Mouse (Mus musculus) neural tube, embryonic 14.5 days (tissue): Measurements from ENCODE around the gene Strap. TPM values are rescaled to one million over a fixed set of nuclear protein-coding genes. Genes with fewer than 3 reads are reported as not detected.
"Not testable (repeated sequence)": the region's sequence is repeated elsewhere in the genome, so short reads cannot be mapped to it uniquely, and the experiment has no call there.

Experiments used
- ATAC-seq: fragments of 200-750 bp; cut with Nextera tagmentation; 2 replicates; pipeline ENCODE4 v1.8.0; 2017; ENCODE audit warnings: low read depth, mild to moderate bottlenecking, moderate TSS enrichment, moderate library complexity
- H3K27ac ChIP-seq: fragments of 300-500 bp; sonication (generic); 2 replicates; pipeline ENCODE4 v1.5.1; 2014; ENCODE audit warnings: low read depth, mild to moderate bottlenecking, control low read depth, low read length, moderate library complexity, mixed read lengths
- H3K27me3 ChIP-seq: fragments of 300-500 bp; sonication (generic); 2 replicates; pipeline ENCODE4 v1.6.1; 2014; ENCODE audit warnings: low read length; ENCODE audit not compliant: control insufficient read depth, insufficient read depth
- H3K36me3 ChIP-seq: fragments of 300-500 bp; sonication (generic); 2 replicates; pipeline ENCODE4 v1.6.1; 2014; ENCODE audit warnings: low read length, mixed read lengths; ENCODE audit not compliant: control insufficient read depth, insufficient read depth
- H3K4me1 ChIP-seq: fragments of 300-500 bp; sonication (generic); 2 replicates; pipeline ENCODE4 v1.6.1; 2014; ENCODE audit warnings: low read length; ENCODE audit not compliant: control insufficient read depth, insufficient read depth
- H3K4me2 ChIP-seq: fragments of 300-500 bp; sonication (generic); 2 replicates; pipeline ENCODE4 v1.6.1; 2014; ENCODE audit warnings: mild to moderate bottlenecking, low read depth, low read length, control low read depth
- H3K4me3 ChIP-seq: fragments of 300-500 bp; sonication (generic); 2 replicates; pipeline ENCODE4 v1.5.1; 2014; ENCODE audit warnings: low read depth, low read length, control low read depth, mixed read lengths
- H3K9ac ChIP-seq: fragments of 300-500 bp; sonication (generic); replicated peaks from 2 replicates; pipeline ENCODE4 v1.6.1; 2014; ENCODE audit warnings: low read depth, mild to moderate bottlenecking, control low read depth, low read length, mixed read lengths
- H3K9me3 ChIP-seq: fragments of 300-500 bp; sonication (generic); 2 replicates; pipeline ENCODE4 v1.6.1; 2016; ENCODE audit warnings: low read length; ENCODE audit not compliant: control insufficient read depth
- WGBS: fragments of 180-500 bp; shearing (Covaris S2); extraction: QIAGEN DNeasy Blood & Tissue Kit; methylation state at CpG from one replicate; pipeline ENCODE4 v1.1.7; 2014; 5-methylcytosine and 5-hydroxymethylcytosine counted together
- polyA plus RNA-seq: library from polyadenylated mRNA; unstranded; fragments of >200 nt; fragmentation: Nextera tagmentation; extraction: Ambion mirVana; gene quantifications from 2 replicates; pipeline ENCODE4 v1.2.1, GENCODE M21; 2014

The Strap gene
- polyA plus RNA-seq, 1 experiment from 2014 or later, result 172 TPM

GRCm38 (mm10) chr6:137699434-137699833 lies 35.4 kb upstream of the Strap start:
- 55% methylated on average over 7 of the region's 7 CpGs for WGBS
- no peak overlapping the region for H3K9ac ChIP-seq

GRCm38 (mm10) chr6:137702186-137702585 lies 32.7 kb upstream of the Strap start:
- Histone ChIP-seq H3K27ac (no peak overlapping the region), H3K27me3 (no peaks in the 10 kb centered on the region), H3K9me3 (no peaks in the 10 kb centered on the region), H3K4me2 (no peak overlapping the region), H3K36me3 (no peaks in the 10 kb centered on the region), H3K4me1 (no peaks in the 10 kb centered on the region), H3K9ac (no peak overlapping the region), H3K4me3 (no peak overlapping the region)
- 92% methylated on average over 3 of the region's 3 CpGs for WGBS
- ATAC-seq, result no peak

More at GRCm38 (mm10) chr6:137699434-137699833, 35.4 kb upstream of the Strap start:
- Histone ChIP-seq H3K27ac (no peak overlapping the region), H3K9me3 (no peaks in the 10 kb centered on the region), H3K36me3 (no peaks in the 10 kb centered on the region), H3K4me1 (no peaks in the 10 kb centered on the region), H3K4me3 (no peak overlapping the region), H3K27me3 (no peaks in the 10 kb centered on the region), H3K4me2 (no peak overlapping the region)
- ATAC-seq, result peak; percentile 74; the same call in 1 of the 2 replicates

- Histone ChIP-seq H3K27ac (no peak overlapping the region), H3K27me3 (no peaks in the 10 kb centered on the region), H3K9me3 (no peaks in the 10 kb centered on the region), H3K4me1 (no peaks in the 10 kb centered on the region), H3K4me2 (no peak overlapping the region), H3K36me3 (no peaks in the 10 kb centered on the region), H3K4me3 (no peak overlapping the region), H3K9ac (no peak overlapping the region)
- WGBS, result 91% methylated on average over 4 of the region's 4 CpGs
- ATAC-seq, result no peak
Observed at GRCm38 (mm10) chr6:137702918-137703317, 32.0 kb upstream of the Strap start.

- no peak for ATAC-seq
- 85% methylated on average over 7 of the region's 7 CpGs for WGBS
- Histone ChIP-seq H3K36me3 (no peaks in the 10 kb centered on the region), H3K27ac (no peak overlapping the region), H3K4me1 (no peaks in the 10 kb centered on the region), H3K4me3 (no peak overlapping the region), H3K27me3 (no peaks in the 10 kb centered on the region), H3K4me2 (no peak overlapping the region), H3K9ac (no peak overlapping the region), H3K9me3 (no peaks in the 10 kb centered on the region)
Observed at GRCm38 (mm10) chr6:137703431-137703830, 31.4 kb upstream of the Strap start.

- H3K9ac ChIP-seq, result no peak overlapping the region
- 87% methylated on average over 25 of the region's 25 CpGs for WGBS
- no peak for ATAC-seq
- no peak overlapping the region for H3K4me3 ChIP-seq
- H3K4me2 ChIP-seq, result no peak overlapping the region
- no peak overlapping the region for H3K27ac ChIP-seq
- no peaks in the 10 kb centered on the region for H3K4me1 ChIP-seq
- H3K36me3 ChIP-seq, result no peaks in the 10 kb centered on the region
- no peaks in the 10 kb centered on the region for H3K9me3 ChIP-seq
- no peaks in the 10 kb centered on the region for H3K27me3 ChIP-seq
Observed at GRCm38 (mm10) chr6:137704300-137704939, 30.5 kb upstream of the Strap start.

- Histone ChIP-seq H3K36me3 (no peaks in the 10 kb centered on the region), H3K9ac (no peak overlapping the region), H3K4me3 (no peak overlapping the region), H3K4me1 (no peaks in the 10 kb centered on the region), H3K27me3 (no peaks in the 10 kb centered on the region), H3K4me2 (no peak overlapping the region), H3K9me3 (no peaks in the 10 kb centered on the region), H3K27ac (no peak overlapping the region)
- 94% methylated on average over 10 of the region's 10 CpGs for WGBS
- ATAC-seq, result no peak
Observed at GRCm38 (mm10) chr6:137706209-137706608, 28.7 kb upstream of the Strap start.

- H3K36me3 ChIP-seq, H3K4me2 ChIP-seq, ATAC-seq, H3K4me3 ChIP-seq, H3K27ac ChIP-seq, H3K9ac ChIP-seq, H3K9me3 ChIP-seq, H3K27me3 ChIP-seq, H3K4me1 ChIP-seq: not testable (repeated sequence)
- WGBS, result 90% methylated on average over 13 of the region's 13 CpGs
Observed at GRCm38 (mm10) chr6:137708726-137709405, 26.0 kb upstream of the Strap start.

GRCm38 (mm10) chr6:137710179-137711037 lies 24.5 kb upstream of the Strap start:
- Histone ChIP-seq H3K4me2 (no peak overlapping the region), H3K4me1 (no peaks in the 10 kb centered on the region), H3K9me3 (no peaks in the 10 kb centered on the region), H3K27me3 (no peaks in the 10 kb centered on the region), H3K27ac (no peak overlapping the region), H3K36me3 (no peaks in the 10 kb centered on the region), H3K4me3 (no peak overlapping the region), H3K9ac (no peak overlapping the region)
- no peak for ATAC-seq
- 81% methylated on average over 14 of the region's 14 CpGs for WGBS
